Mouse (Mus musculus) liver, postnatal 0 days (tissue): ENCODE data around the gene Mag. TPM values are rescaled to one million over a fixed set of nuclear protein-coding genes. Genes with fewer than 3 reads are reported as not detected.

Experiments used
- ATAC-seq: fragments of 200-750 bp; cut with Nextera tagmentation; 2 replicates; pipeline ENCODE4 v1.8.0; 2017; ENCODE audit warnings: mild to moderate bottlenecking, moderate library complexity
- DNase-seq: peaks from one replicate; pipeline ENCODE4 v3.0.0-alpha.2; 2016
- H3K27ac ChIP-seq: fragments of 300-500 bp; sonication (generic); 2 replicates; pipeline ENCODE4 v1.5.1; 2014; ENCODE audit warnings: antibody characterized with exemption, moderate library complexity, mild to moderate bottlenecking, low read depth
- H3K27me3 ChIP-seq: fragments of 300-500 bp; sonication (generic); 2 replicates; pipeline ENCODE4 v1.6.1; 2014; ENCODE audit warnings: low read length, control low read depth, mixed read lengths; ENCODE audit not compliant: insufficient read depth
- H3K36me3 ChIP-seq: fragments of 300-500 bp; sonication (generic); replicated peaks from 2 replicates; pipeline ENCODE4 v1.6.1; 2014; ENCODE audit warnings: mild to moderate bottlenecking, control low read depth, low read length, moderate library complexity, mixed read lengths; ENCODE audit not compliant: insufficient read depth
- H3K4me1 ChIP-seq: fragments of 300-500 bp; sonication (generic); 2 replicates; pipeline ENCODE4 v1.6.1; 2014; ENCODE audit warnings: antibody characterized with exemption, mild to moderate bottlenecking, control low read depth; ENCODE audit not compliant: insufficient read depth
- H3K4me2 ChIP-seq: fragments of 300-500 bp; sonication (generic); 2 replicates; pipeline ENCODE4 v1.6.1; 2014; ENCODE audit warnings: low read depth, mild to moderate bottlenecking, low read length, moderate library complexity, mixed read lengths
- H3K4me3 ChIP-seq: fragments of 300-500 bp; sonication (generic); 2 replicates; pipeline ENCODE4 v1.5.1; 2014; ENCODE audit warnings: low read depth, low read length
- H3K9ac ChIP-seq: fragments of 300-500 bp; sonication (generic); replicated peaks from 2 replicates; pipeline ENCODE4 v1.6.1; 2014; ENCODE audit warnings: mild to moderate bottlenecking, moderate library complexity
- H3K9me3 ChIP-seq: fragments of 300-500 bp; sonication (generic); 2 replicates; pipeline ENCODE4 v1.6.1; 2016; ENCODE audit warnings: mild to moderate bottlenecking, control low read depth, low read length, mixed read lengths
- CTCF ChIP-seq: sonication (generic); IDR thresholded peaks from 2 replicates; pipeline ENCODE4 v1.5.1; 2016; ENCODE audit warnings: antibody characterized with exemption, low read depth
- EP300 ChIP-seq: IDR thresholded peaks from 2 replicates; pipeline ENCODE4 v1.6.1; 2016; ENCODE audit warnings: antibody characterized with exemption, low read depth, mild to moderate bottlenecking
- WGBS: fragments of 180-500 bp; shearing (Covaris S2); extraction: QIAGEN DNeasy Blood & Tissue Kit; methylation state at CpG from one replicate; pipeline ENCODE4 v1.1.7; 2014; ENCODE audit not compliant: insufficient replicate concordance; 5-methylcytosine and 5-hydroxymethylcytosine counted together
- polyA plus RNA-seq: library from polyadenylated mRNA; unstranded; fragments of >200 nt; fragmentation: Nextera tagmentation; extraction: Ambion mirVana; gene quantifications from 2 replicates; pipeline ENCODE4 v1.2.1, GENCODE M21; 2015

The Mag gene
- polyA plus RNA-seq, 1 experiment from 2014 or later: 0.47 TPM

- Histone ChIP-seq H3K4me3 (no peak within 1 kb of the TSS), H3K9ac (no peak within 1 kb of the TSS), H3K9me3 (no peaks in the 10 kb centered on the region), H3K4me2 (no peak within 1 kb of the TSS), H3K36me3 (no peaks in the 10 kb centered on the region), H3K4me1 (0 out of 2 replicates have a peak, but pooled peaks cover 3% of the 10 kb centered on the region), H3K27me3 (no peaks in the 10 kb centered on the region), H3K27ac (no peak within 1 kb of the TSS)
- no peak for TF ChIP-seq CTCF
- TF ChIP-seq EP300: no peak
- 67% methylated on average over 6 of the region's 6 CpGs for WGBS
- ATAC-seq: no peak
- no peak for DNase-seq
Observed at GRCm38 (mm10) chr7:30856078-30856477, 58.6 kb downstream of the Mag start, which contains the start of gene Ffar3. Gene Ffar3, minus strand, starts transcription at chr7:30856178.

- Histone ChIP-seq H3K4me1 (no peaks in the 10 kb centered on the region), H3K9ac (no peak overlapping the region), H3K9me3 (no peaks in the 10 kb centered on the region), H3K36me3 (no peaks in the 10 kb centered on the region), H3K4me2 (no peak overlapping the region), H3K4me3 (no peak overlapping the region), H3K27ac (no peak overlapping the region), H3K27me3 (no peaks in the 10 kb centered on the region)
- WGBS: 76% methylated on average over 1 of the region's 1 CpGs
- no peak for ATAC-seq
- DNase-seq: no peak
- TF ChIP-seq EP300 (no peak), CTCF (no peak)
Observed at GRCm38 (mm10) chr7:30851421-30851820, 63.3 kb downstream of the Mag start.

Other genes starting within 250 kb of the Mag start
- gene Haus5, start 249.9 kb downstream of the Mag start, polyA plus RNA-seq: 11.4 and 13.0 TPM in 2 replicates
- not detected in 2 replicates for gene Pmis2, start 243.3 kb downstream of the Mag start, polyA plus RNA-seq
- gene 2200002J24Rik, start 215.9 kb downstream of the Mag start, polyA plus RNA-seq: 0.53 and 1.4 TPM in 2 replicates
- gene Atp4a, start 202.7 kb downstream of the Mag start, polyA plus RNA-seq: 1.1 and 1.6 TPM in 2 replicates
- 153 and 158 TPM in 2 replicates for gene Tmem147, start 185.3 kb downstream of the Mag start, polyA plus RNA-seq
- 0.12 TPM in 1 of 2 replicates, not detected in the other for gene Gapdhs, start 171.2 kb downstream of the Mag start, polyA plus RNA-seq
- gene Sbsn, start 163.4 kb downstream of the Mag start, polyA plus RNA-seq: 0.69 and 0.77 TPM in 2 replicates
- gene Dmkn, start 151.1 kb downstream of the Mag start, polyA plus RNA-seq: 1.5 and 1.8 TPM in 2 replicates
- gene Krtdap, start 127.0 kb downstream of the Mag start, polyA plus RNA-seq: not detected in 2 replicates
- gene Ffar2, start 91.1 kb downstream of the Mag start, polyA plus RNA-seq: 1.6 and 2.1 TPM in 2 replicates
- not detected in 2 replicates for gene Ffar3, start 58.7 kb downstream of the Mag start, polyA plus RNA-seq
- 0.06 TPM in 1 of 2 replicates, not detected in the other for gene Ffar1, start 53.3 kb downstream of the Mag start, polyA plus RNA-seq
- 1.5 and 2.2 TPM in 2 replicates for gene Cd22, start 34.5 kb downstream of the Mag start, polyA plus RNA-seq
- 0.49 TPM in 1 of 2 replicates, not detected in the other for gene Hamp2, start 9.8 kb upstream of the Mag start, polyA plus RNA-seq
- gene Hamp, start 29.2 kb upstream of the Mag start, polyA plus RNA-seq: 142 and 248 TPM in 2 replicates
- 11.6 and 12.0 TPM in 2 replicates for gene Usf2, start 41.9 kb upstream of the Mag start, polyA plus RNA-seq
- gene Lsr, start 58.6 kb upstream of the Mag start, polyA plus RNA-seq: 28.2 and 33.7 TPM in 2 replicates
- gene Fam187b, start 58.9 kb upstream of the Mag start, polyA plus RNA-seq: 4.0 and 5.0 TPM in 2 replicates
- 25.8 and 29.4 TPM in 2 replicates for gene Fxyd5, start 127.6 kb upstream of the Mag start, polyA plus RNA-seq
- gene Fxyd7, start 136.6 kb upstream of the Mag start, polyA plus RNA-seq: 0.16 TPM in 1 of 2 replicates, not detected in the other
- gene Fxyd1, start 142.3 kb upstream of the Mag start, polyA plus RNA-seq: 300 and 302 TPM in 2 replicates
- gene Lgi4, start 144.5 kb upstream of the Mag start, polyA plus RNA-seq: 0.11 TPM in 1 of 2 replicates, not detected in the other
- 3.4 TPM in 2 replicates for gene Fxyd3, start 161.8 kb upstream of the Mag start, polyA plus RNA-seq
- 250 and 259 TPM in 2 replicates for gene Hpn, start 200.4 kb upstream of the Mag start, polyA plus RNA-seq
- gene Scn1b, start 212.1 kb upstream of the Mag start, polyA plus RNA-seq: 2.8 and 3.1 TPM in 2 replicates
- 7.1 and 8.9 TPM in 2 replicates for gene Gramd1a, start 241.0 kb upstream of the Mag start, polyA plus RNA-seq